Mouse (Mus musculus) heart, postnatal 0 days (tissue): Measurements from ENCODE around the gene Zfhx3.

Source experiments
- CTCF ChIP-seq: IDR thresholded peaks from 2 replicates; pipeline ENCODE4 v1.5.1; 2016; ENCODE audit warnings: antibody characterized with exemption, control low read depth, low read depth
- EP300 ChIP-seq: IDR thresholded peaks from 2 replicates; pipeline ENCODE4 v1.6.1; 2016; ENCODE audit warnings: antibody characterized with exemption, low read depth

DNA sequence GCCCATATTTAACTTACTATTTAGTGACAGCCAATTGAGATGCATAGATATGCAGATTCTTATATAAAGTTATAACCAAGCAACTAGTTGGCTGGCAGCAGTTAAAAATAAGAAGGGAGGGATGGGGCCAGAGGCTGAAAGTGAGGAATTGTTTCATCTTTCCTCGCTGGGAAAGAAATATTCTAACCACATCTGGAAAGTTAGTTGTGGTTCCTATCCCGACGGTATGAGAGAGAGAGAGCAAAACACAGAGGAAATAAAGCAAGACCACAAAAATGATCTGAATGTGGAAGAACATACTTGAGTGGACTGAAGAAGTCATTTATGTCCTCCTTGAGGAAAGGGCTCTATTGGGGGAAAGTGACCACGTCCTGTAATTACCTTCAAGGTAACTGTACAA, 101.2 kb downstream of the Zfhx3 start:
- TF ChIP-seq CTCF, result no peak
- TF ChIP-seq EP300, result no peak
